Mouse (Mus musculus) megakaryocyte, embryonic 14.5 days (primary cell): ENCODE measurements around the gene Arhgap15. TPM values are rescaled to one million over a fixed set of nuclear protein-coding genes. Genes with fewer than 3 reads are reported as not detected.

Experiments
- H3K27me3 ChIP-seq: replicated peaks from 2 replicates; pipeline ENCODE3; 2012; ENCODE audit warnings: inconsistent platforms
- H3K36me3 ChIP-seq: replicated peaks from 2 replicates; pipeline ENCODE3; 2012; ENCODE audit warnings: low read length, inconsistent platforms, mixed read lengths
- H3K4me1 ChIP-seq: 2 replicates; pipeline ENCODE4 v1.6.1; 2012; ENCODE audit warnings: inconsistent platforms
- H3K4me3 ChIP-seq: replicated peaks from 2 replicates; pipeline ENCODE3; 2012; ENCODE audit warnings: moderate library complexity, mild to moderate bottlenecking, inconsistent platforms
- H3K9me3 ChIP-seq: 2 replicates; pipeline ENCODE4 v1.6.1; 2012; ENCODE audit warnings: inconsistent platforms
- FLI1 ChIP-seq: IDR thresholded peaks from 2 replicates; pipeline ENCODE4 v1.6.1; 2012; ENCODE audit warnings: low read length, inconsistent platforms, mixed read lengths
- GATA1 ChIP-seq: IDR thresholded peaks from 3 replicates; pipeline ENCODE4 v1.6.1; 2012; ENCODE audit warnings: mixed read lengths, low read length, inconsistent platforms, borderline replicate concordance
- polyA plus RNA-seq: library from polyadenylated mRNA; stranded (reverse); fragments of >175 nt; gene quantifications from 2 replicates; pipeline ENCODE4 v1.2.3, GENCODE M21; 2012; ENCODE audit warnings: low replicate concordance; ENCODE audit not compliant: insufficient read depth

The Arhgap15 gene
- polyA plus RNA-seq, 1 experiment = 0.25 TPM

- Histone ChIP-seq H3K27me3 (no peaks in the 10 kb centered on the region), H3K36me3 (no peaks in the 10 kb centered on the region), H3K4me1 (no peaks in the 10 kb centered on the region), H3K9me3 (no peaks in the 10 kb centered on the region), H3K4me3 (no peak overlapping the region)
- TF ChIP-seq FLI1 (no peak), GATA1 (no peak)
Measured at GRCm38 (mm10) chr2:43907496-43907895, 158.9 kb downstream of the Arhgap15 start.

DNA sequence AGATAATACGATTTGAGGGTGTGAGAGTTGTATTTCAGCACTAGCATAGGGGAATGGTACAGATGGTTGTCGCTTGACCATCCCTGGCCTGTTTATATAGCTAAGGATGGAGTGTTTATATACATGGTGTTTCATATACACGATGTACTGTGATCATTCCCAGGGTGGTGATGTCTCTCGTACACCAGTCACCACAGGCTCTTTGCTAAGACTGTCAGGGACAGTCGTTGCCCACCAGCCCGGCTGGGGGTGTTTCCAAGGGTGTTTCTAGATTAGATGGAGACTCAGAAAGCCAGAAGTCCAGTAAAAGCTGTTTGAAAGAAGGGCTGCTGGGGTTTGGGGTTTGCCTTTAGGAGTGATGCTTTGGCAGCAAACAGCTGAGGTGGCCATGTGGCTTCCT lies 165.5 kb downstream of the Arhgap15 start:
- H3K4me1 ChIP-seq = no peaks in the 10 kb centered on the region
- TF ChIP-seq GATA1 = no peak
- H3K4me3 ChIP-seq = no peak overlapping the region
- no peaks in the 10 kb centered on the region for H3K36me3 ChIP-seq
- no peaks in the 10 kb centered on the region for H3K9me3 ChIP-seq
- H3K27me3 ChIP-seq = no peaks in the 10 kb centered on the region

GRCm38 (mm10) chr2:43923863-43924340 lies 175.3 kb downstream of the Arhgap15 start:
- no peaks in the 10 kb centered on the region for H3K4me1 ChIP-seq
- no peak overlapping the region for H3K4me3 ChIP-seq
- no peak for TF ChIP-seq FLI1
- TF ChIP-seq GATA1 = no peak
- H3K36me3 ChIP-seq = no peaks in the 10 kb centered on the region
- H3K9me3 ChIP-seq = peaks cover 3% of the 10 kb centered on the region; the same call in 1 of the 2 replicates
- H3K27me3 ChIP-seq = no peaks in the 10 kb centered on the region

DNA sequence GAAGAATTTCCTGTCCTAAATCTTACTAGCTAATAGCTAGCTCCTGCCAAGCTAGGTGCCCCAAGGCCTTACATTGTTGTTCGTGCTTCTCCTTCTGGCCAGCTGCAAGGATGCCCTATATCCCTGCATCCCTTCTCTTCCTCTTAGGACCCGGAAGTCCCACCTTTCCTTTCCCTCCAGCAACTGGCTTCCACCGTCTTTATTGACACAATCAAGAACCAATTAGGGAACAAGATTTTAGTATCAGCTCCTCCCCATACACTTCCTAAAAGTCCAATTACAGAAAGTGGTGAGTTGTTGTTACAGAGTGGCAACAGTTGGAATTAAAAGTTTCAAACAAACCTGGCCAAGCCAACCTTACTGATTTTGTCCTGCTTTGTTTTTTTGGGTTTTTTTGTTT lies 183.1 kb downstream of the Arhgap15 start:
- H3K36me3 ChIP-seq = no peaks in the 10 kb centered on the region
- no peaks in the 10 kb centered on the region for H3K27me3 ChIP-seq
- no peak for TF ChIP-seq GATA1
- TF ChIP-seq FLI1 = no peak
- no peak overlapping the region for H3K4me3 ChIP-seq
- no peaks in the 10 kb centered on the region for H3K4me1 ChIP-seq
- H3K9me3 ChIP-seq = no peaks in the 10 kb centered on the region

DNA sequence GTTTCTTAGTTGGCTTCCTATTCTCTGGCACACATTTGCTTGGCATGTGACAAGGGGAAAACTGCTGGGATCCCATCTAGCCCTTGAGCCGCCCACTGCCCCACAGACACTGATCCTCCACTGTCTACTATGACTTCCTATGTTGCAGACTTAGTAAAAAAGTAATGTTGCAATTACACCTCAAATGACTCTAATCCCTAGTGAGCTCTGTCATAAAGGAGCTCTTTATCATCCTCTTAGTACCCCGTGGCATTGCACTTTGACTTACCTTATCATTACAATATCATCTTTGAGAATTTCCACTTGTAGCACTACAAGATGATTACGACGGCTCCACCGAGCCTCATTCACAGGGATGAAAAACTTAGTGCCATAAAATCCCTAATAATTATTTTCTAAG lies 190.6 kb downstream of the Arhgap15 start:
- no peaks in the 10 kb centered on the region for H3K9me3 ChIP-seq
- no peaks in the 10 kb centered on the region for H3K27me3 ChIP-seq
- H3K4me1 ChIP-seq = no peaks in the 10 kb centered on the region
- H3K4me3 ChIP-seq = no peak overlapping the region
- no peaks in the 10 kb centered on the region for H3K36me3 ChIP-seq
- TF ChIP-seq FLI1 (no peak), GATA1 (no peak)

- H3K4me3 ChIP-seq = no peak overlapping the region
- H3K9me3 ChIP-seq = no peaks in the 10 kb centered on the region
- TF ChIP-seq GATA1 (no peak), FLI1 (no peak)
- H3K36me3 ChIP-seq = no peaks in the 10 kb centered on the region
- H3K4me1 ChIP-seq = no peaks in the 10 kb centered on the region
- H3K27me3 ChIP-seq = no peaks in the 10 kb centered on the region
Measured at GRCm38 (mm10) chr2:43945679-43946078, 197.1 kb downstream of the Arhgap15 start.

- TF ChIP-seq GATA1 (no peak), FLI1 (no peak)
- no peak overlapping the region for H3K4me3 ChIP-seq
Measured at GRCm38 (mm10) chr2:43949775-43950492, 201.3 kb downstream of the Arhgap15 start.

GRCm38 (mm10) chr2:43950741-43951140 lies 202.1 kb downstream of the Arhgap15 start:
- no peaks in the 10 kb centered on the region for H3K36me3 ChIP-seq
- H3K4me3 ChIP-seq = no peak overlapping the region
- TF ChIP-seq GATA1 (no peak), FLI1 (no peak)
- H3K27me3 ChIP-seq = no peaks in the 10 kb centered on the region
- no peaks in the 10 kb centered on the region for H3K9me3 ChIP-seq
- no peaks in the 10 kb centered on the region for H3K4me1 ChIP-seq

More at GRCm38 (mm10) chr2:43949775-43950492, 201.3 kb downstream of the Arhgap15 start:
- Histone ChIP-seq H3K9me3 (no peaks in the 10 kb centered on the region), H3K4me1 (no peaks in the 10 kb centered on the region), H3K27me3 (no peaks in the 10 kb centered on the region), H3K36me3 (no peaks in the 10 kb centered on the region)

DNA sequence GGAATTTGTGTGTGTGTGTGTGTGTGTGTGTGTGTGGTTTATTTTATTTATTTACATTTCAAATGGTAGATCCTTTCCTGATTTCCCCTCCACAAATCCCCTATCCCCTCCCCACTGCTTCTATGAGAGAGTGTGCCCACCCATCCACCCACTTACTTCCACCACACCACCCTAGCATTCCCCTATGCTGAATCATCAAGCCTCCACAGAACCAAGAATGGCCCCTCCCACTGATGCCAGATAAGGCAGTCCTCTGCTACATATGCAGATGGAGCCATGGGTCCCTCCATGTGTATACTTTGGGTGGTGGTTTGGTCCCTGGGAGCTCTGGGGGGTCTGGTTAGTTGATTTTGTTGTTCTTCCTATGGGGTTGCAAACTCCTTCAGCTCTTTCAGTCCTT lies 210.6 kb downstream of the Arhgap15 start:
- peaks cover 4% of the 10 kb centered on the region; the same call in 1 of the 2 replicates for H3K4me1 ChIP-seq

GRCm38 (mm10) chr2:43962466-43962865 lies 213.8 kb downstream of the Arhgap15 start:
- TF ChIP-seq GATA1 (no peak), FLI1 (no peak)
- H3K4me3 ChIP-seq = no peak overlapping the region

More for the DNA sequence above, 210.6 kb downstream of the Arhgap15 start:
- TF ChIP-seq GATA1 (no peak), FLI1 (no peak)
- H3K9me3 ChIP-seq = no peaks in the 10 kb centered on the region
- H3K36me3 ChIP-seq = no peaks in the 10 kb centered on the region
- H3K4me3 ChIP-seq = no peak overlapping the region
- no peaks in the 10 kb centered on the region for H3K27me3 ChIP-seq

DNA sequence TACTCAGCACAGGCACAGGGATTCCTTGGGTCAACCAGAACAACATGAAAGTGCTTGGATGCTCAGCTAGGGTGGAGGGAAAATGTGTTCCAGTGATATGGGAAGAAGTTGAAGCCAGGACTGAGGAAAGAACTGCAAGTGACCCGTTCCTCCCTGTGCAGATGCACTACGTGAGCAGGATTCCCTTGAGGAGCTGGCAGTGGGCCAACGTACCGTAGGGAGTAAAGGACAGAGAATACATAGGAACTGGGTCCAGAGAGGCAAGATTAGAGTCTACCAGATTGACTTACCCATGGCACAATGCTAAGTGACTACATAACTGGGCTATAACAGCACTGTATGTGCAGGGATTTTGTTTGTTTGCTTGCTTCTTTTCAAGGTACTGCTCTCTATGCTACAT lies 220.0 kb downstream of the Arhgap15 start:
- H3K27me3 ChIP-seq = no peaks in the 10 kb centered on the region
- no peaks in the 10 kb centered on the region for H3K4me1 ChIP-seq
- no peaks in the 10 kb centered on the region for H3K9me3 ChIP-seq
- TF ChIP-seq FLI1 = no peak
- TF ChIP-seq GATA1 = no peak
- H3K4me3 ChIP-seq = no peak overlapping the region
- H3K36me3 ChIP-seq = no peaks in the 10 kb centered on the region

More at GRCm38 (mm10) chr2:43962466-43962865, 213.8 kb downstream of the Arhgap15 start:
- Histone ChIP-seq H3K4me1 (peaks cover 4% of the 10 kb centered on the region; the same call in 1 of the 2 replicates), H3K9me3 (no peaks in the 10 kb centered on the region), H3K36me3 (no peaks in the 10 kb centered on the region), H3K27me3 (no peaks in the 10 kb centered on the region)
